Comparison of ENCODE assay signal across 23 mouse cellular contexts in the genomic region with DNA sequence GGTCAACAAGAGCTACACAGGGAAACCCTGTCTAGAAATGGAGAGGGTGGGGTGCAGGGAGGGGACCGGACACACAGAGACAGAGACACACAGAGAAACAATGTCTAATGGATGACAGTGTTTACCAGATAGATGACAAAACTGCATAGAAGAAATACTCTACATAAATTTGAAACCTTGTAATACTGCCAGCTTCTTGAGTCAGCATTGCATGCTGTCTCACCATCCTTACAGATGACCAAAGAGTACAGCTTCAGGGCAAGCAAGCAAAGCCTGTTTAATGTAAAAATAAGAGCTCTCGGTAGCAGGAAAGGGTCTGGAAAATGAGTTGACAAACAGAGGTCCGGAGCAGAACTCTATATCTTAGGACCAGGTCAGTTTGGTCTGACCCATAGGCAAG.
"Had no signal": no experiment of that assay in that cellular context is flagged by ENCODE, and none has a peak within 500 bp of the region (broad histone marks: within the 10 kb centered on the region; RNA-seq: fewer than 3 reads in every experiment).

No protein-coding gene starts in this region.

- H3K4me2 ChIP-seq: heart, embryonic 11.5 days; heart, embryonic 13.5 days; heart, embryonic 15.5 days; hindbrain, embryonic 13.5 days; hindbrain, embryonic 15.5 days; kidney, embryonic 15.5 days; limb, embryonic 12.5 days; liver, embryonic 11.5 days; liver, embryonic 13.5 days; liver, embryonic 15.5 days had no signal

- H3K4me3 ChIP-seq: heart, adult 2 months; heart, embryonic 13.5 days; heart, embryonic 15.5 days; hindbrain, embryonic 13.5 days; hindbrain, embryonic 15.5 days; kidney, embryonic 15.5 days; left cerebral cortex, adult 2 months; limb, embryonic 10.5 days; limb, embryonic 12.5 days; liver, embryonic 13.5 days; liver, embryonic 15.5 days had no signal

- H3K36me3 ChIP-seq: heart, embryonic 13.5 days; heart, embryonic 15.5 days; hindbrain, embryonic 13.5 days; hindbrain, embryonic 15.5 days; kidney, embryonic 15.5 days; limb, embryonic 10.5 days; limb, embryonic 12.5 days; liver, embryonic 13.5 days; liver, embryonic 15.5 days had no signal

- H3K27me3 ChIP-seq: heart, embryonic 13.5 days; heart, embryonic 15.5 days; hindbrain, embryonic 13.5 days; hindbrain, embryonic 15.5 days; kidney, embryonic 15.5 days; limb, embryonic 12.5 days; liver, embryonic 13.5 days; liver, embryonic 15.5 days had no signal

- DNase-seq: gastrocnemius, postnatal 14 days; gastrocnemius, postnatal 36 days; heart, adult 2 months; heart, postnatal 14 days; heart, postnatal 36 days; kidney, adult 11 months; kidney, adult 2 months; kidney, adult 9 months; kidney, postnatal 14 days; kidney, postnatal 36 days; liver; liver, embryonic 13.5 days had no signal
